8 mouse cellular contexts compared by ENCODE assay signal in genomic region chr9:119444738-119445429, GRCm38 (mm10). TPM values are rescaled to one million over a fixed set of nuclear protein-coding genes. Genes with fewer than 3 reads are reported as not detected.
A peak's percentile ranks its signal among the peaks of the same experiment; 100 is the strongest.
DNase-seq lines count a peak whose midpoint lies in the region; ATAC-seq and TF ChIP-seq lines count a peak whose summit lies in the region.

TSS of gene Exog (plus strand) at chr9:119444943.

- H3K79me2 ChIP-seq in CH12.LX (replicated peaks; ENCODE audit: control insufficient read depth, extremely low read depth, insufficient read depth, poor library complexity, severe bottlenecking): peaks cover 7% of the 10 kb centered on the region

- TF ChIP-seq POLR2A in CH12.LX (IDR thresholded peaks at IDR 0.05; ENCODE audit: low read depth, low read length): peak; percentile 90

- ATAC-seq in forebrain, embryonic 12.5 days (ENCODE audit: low FRiP score): peak; percentile 96
- peak; percentile 89 for ATAC-seq in liver, postnatal 0 days
- ATAC-seq in neural tube, embryonic 14.5 days (ENCODE audit: low read depth): peak; percentile 94

- no peaks in the 10 kb centered on the region for H3K9me3 ChIP-seq in CH12.LX (replicated peaks; ENCODE audit: low read length)
- no peaks in the 10 kb centered on the region for H3K9me3 ChIP-seq in forebrain, embryonic 12.5 days
- no peaks in the 10 kb centered on the region for H3K9me3 ChIP-seq in liver, postnatal 0 days (ENCODE audit: low read length)
- H3K9me3 ChIP-seq in neural tube, embryonic 14.5 days (ENCODE audit: control insufficient read depth, low read length): no peaks in the 10 kb centered on the region

- H3K4me3 ChIP-seq in CH12.LX (replicated peaks in 1 of 3; ENCODE audit: low read depth in 2 of 3, low read length in 2 of 3, poor library complexity in 1 of 3): peak within 1 kb of the TSS; percentile 75 to 90 (median 89)
- H3K4me3 ChIP-seq in forebrain, embryonic 12.5 days (replicated peaks): peak within 1 kb of the TSS; percentile 90
- H3K4me3 ChIP-seq in liver, postnatal 0 days (ENCODE audit: low read depth, low read length): peak within 1 kb of the TSS; percentile 81
- peak within 1 kb of the TSS; percentile 77 for H3K4me3 ChIP-seq in neural tube, embryonic 14.5 days (ENCODE audit: low read depth, low read length)

- H3K4me1 ChIP-seq in CH12.LX (ENCODE audit: control insufficient read depth in 1 of 2, insufficient read depth in 2 of 2): peaks cover 7 to 34% of the 10 kb centered on the region in 2 experiments
- peaks cover 11% of the 10 kb centered on the region for H3K4me1 ChIP-seq in forebrain, embryonic 12.5 days
- peaks cover 13% of the 10 kb centered on the region for H3K4me1 ChIP-seq in liver, postnatal 0 days (ENCODE audit: insufficient read depth)
- H3K4me1 ChIP-seq in neural tube, embryonic 14.5 days (ENCODE audit: control insufficient read depth, insufficient read depth, low read length): peaks cover 11% of the 10 kb centered on the region

- peak; percentile 97 for DNase-seq in CH12.LX (ENCODE audit: extremely low read depth)
- DNase-seq in c-Kit-positive CD71-positive TER-119-negative erythroid progenitor cells, embryonic 14.5 days (ENCODE audit: low read depth): peak; percentile 87
- DNase-seq in heart, postnatal 10 days: peak; percentile 98 to 99
- DNase-seq in large intestine, adult 2 months (ENCODE audit: low read depth, low spot score): peak; percentile 78
- peak; percentile 95 for DNase-seq in liver, postnatal 0 days
- DNase-seq in testis, postnatal 10 days (ENCODE audit: low spot score): peak; percentile 99

- H3K9ac ChIP-seq in CH12.LX (ENCODE audit: insufficient read depth, low read depth): peak within 1 kb of the TSS; percentile 69
- H3K9ac ChIP-seq in forebrain, embryonic 12.5 days: peak within 1 kb of the TSS; percentile 95
- H3K9ac ChIP-seq in liver, postnatal 0 days (replicated peaks): peak within 1 kb of the TSS; percentile 84
- peak within 1 kb of the TSS; percentile 86 for H3K9ac ChIP-seq in neural tube, embryonic 14.5 days (replicated peaks; ENCODE audit: low read depth, low read length)

- peak within 1 kb of the TSS; percentile 37; the same call in 1 of the 2 replicates for H3K27ac ChIP-seq in CH12.LX (ENCODE audit: insufficient read depth, low read depth)
- peak within 1 kb of the TSS; percentile 84 for H3K27ac ChIP-seq in forebrain, embryonic 12.5 days
- H3K27ac ChIP-seq in liver, postnatal 0 days (ENCODE audit: low read depth): peak within 1 kb of the TSS; percentile 73
- peak within 1 kb of the TSS; percentile 79 for H3K27ac ChIP-seq in neural tube, embryonic 14.5 days (ENCODE audit: low read depth, low read length)

- in situ Hi-C loops in CH12.LX (cut with MboI; ENCODE audit: low pct_ligation_motif_present, low pct_unique_long_range_greater_than_20kb, low sequenced_read_pairs): no loop called here

- peak; percentile 62 for TF ChIP-seq RAD21 in CH12.LX (IDR thresholded peaks at IDR 0.05; ENCODE audit: low read depth, low read length)

- dilution Hi-C loops in CH12.LX (cut with MboI; ENCODE audit: extremely low pct_ligation_motif_present, extremely low pct_unique_long_range_greater_than_20kb, low sequenced_read_pairs): no loop called here

- TF ChIP-seq CTCF in CH12.LX (conservative IDR thresholded peaks at IDR 0.05 in 1 of 2, IDR thresholded peaks at IDR 0.05 in 1 of 2; ENCODE audit: low read depth in 2 of 2, low read length in 2 of 2): peak; percentile 38 to 83; a peak in 3 of 4 replicates
- peak; percentile 81 for TF ChIP-seq CTCF in liver, postnatal 0 days (IDR thresholded peaks at IDR 0.05; ENCODE audit: low read depth)

- no peak for TF ChIP-seq EP300 in CH12.LX (IDR thresholded peaks at IDR 0.05; ENCODE audit: low read length)
- TF ChIP-seq EP300 in liver, postnatal 0 days (IDR thresholded peaks at IDR 0.05; ENCODE audit: low read depth): no peak

- H3K36me3 ChIP-seq in CH12.LX (replicated peaks in 1 of 2; ENCODE audit: control insufficient read depth in 1 of 2, insufficient read depth in 1 of 2, low read length in 1 of 2): peaks cover 23 to 31% of the 10 kb centered on the region in 2 experiments
- peaks cover 45% of the 10 kb centered on the region for H3K36me3 ChIP-seq in forebrain, embryonic 12.5 days (replicated peaks)
- H3K36me3 ChIP-seq in liver, postnatal 0 days (replicated peaks; ENCODE audit: insufficient read depth, low read length): peaks cover 17% of the 10 kb centered on the region
- peaks cover 16% of the 10 kb centered on the region for H3K36me3 ChIP-seq in neural tube, embryonic 14.5 days (ENCODE audit: control insufficient read depth, insufficient read depth, low read length)

- WGBS in forebrain, embryonic 12.5 days: under 1% methylated on average over 52 of the region's 52 CpGs
- 0% methylated on average over 52 of the region's 52 CpGs for WGBS in large intestine, adult 2 months
- under 1% methylated on average over 52 of the region's 52 CpGs for WGBS in liver, postnatal 0 days (ENCODE audit: insufficient replicate concordance)
- WGBS in neural tube, embryonic 14.5 days: under 1% methylated on average over 52 of the region's 52 CpGs

- no peaks in the 10 kb centered on the region for H3K27me3 ChIP-seq in CH12.LX (replicated peaks)
- no peaks in the 10 kb centered on the region for H3K27me3 ChIP-seq in forebrain, embryonic 12.5 days
- no peaks in the 10 kb centered on the region for H3K27me3 ChIP-seq in liver, postnatal 0 days (ENCODE audit: insufficient read depth, low read length)
- no peaks in the 10 kb centered on the region for H3K27me3 ChIP-seq in neural tube, embryonic 14.5 days (ENCODE audit: control insufficient read depth, insufficient read depth, low read length)

- H3K4me2 ChIP-seq in CH12.LX (ENCODE audit: insufficient read depth, low read depth, poor library complexity, severe bottlenecking): peak within 1 kb of the TSS; percentile 75
- H3K4me2 ChIP-seq in forebrain, embryonic 12.5 days: peak within 1 kb of the TSS; percentile 91
- peak within 1 kb of the TSS; percentile 96 for H3K4me2 ChIP-seq in liver, postnatal 0 days (ENCODE audit: low read depth, low read length)
- peak within 1 kb of the TSS; percentile 90 for H3K4me2 ChIP-seq in neural tube, embryonic 14.5 days (ENCODE audit: low read depth, low read length)

- intact Hi-C loops in heart, postnatal 10 days (cut with DNase I): no loop called here

TF ChIP-seq in CH12.LX, 34 proteins besides CTCF, POLR2A, EP300 and RAD21:
- TF ChIP-seq BHLHE40 (IDR thresholded peaks at IDR 0.05; ENCODE audit: low read depth, low read length) (peak; percentile 22; the same call in 1 of the 2 replicates), ZNF384 (IDR thresholded peaks at IDR 0.05; ENCODE audit: low read depth, low read length) (no peak), MEF2A (IDR thresholded peaks at IDR 0.05; ENCODE audit: borderline replicate concordance, low read depth, low read length) (peak; percentile 42; the same call in 1 of the 2 replicates), SIN3A (IDR thresholded peaks at IDR 0.05; ENCODE audit: low read length) (peak; percentile 59; the same call in 1 of the 2 replicates), TCF12 (IDR thresholded peaks at IDR 0.05; ENCODE audit: low read depth, low read length) (peak; percentile 64), KAT2A (IDR thresholded peaks at IDR 0.05; ENCODE audit: insufficient replicate concordance, low read length) (0 out of 2 replicates have a peak, but pooled peaks have one; percentile 28), NRF1 (IDR thresholded peaks at IDR 0.05; ENCODE audit: low read depth, low read length) (peak; percentile 97), ELF1 (IDR thresholded peaks at IDR 0.05; ENCODE audit: low read depth, low read length) (peak; percentile 72; the same call in 1 of the 2 replicates), TBP (conservative IDR thresholded peaks at IDR 0.05; ENCODE audit: low read depth, low read length) (0 out of 2 replicates have a peak, but pooled peaks have one; percentile 41), MAZ (IDR thresholded peaks at IDR 0.05; ENCODE audit: low read depth, low read length) (no peak; the same call in 1 of the 2 replicates), MYC (IDR thresholded peaks at IDR 0.05; ENCODE audit: low read depth, low read length) (peak; percentile 74; the same call in 1 of the 2 replicates), UBTF (IDR thresholded peaks at IDR 0.05; ENCODE audit: low read depth, low read length) (no peak), NELFE (IDR thresholded peaks at IDR 0.05; ENCODE audit: low read depth, low read length) (peak; percentile 94), SMC3 (IDR thresholded peaks at IDR 0.05; ENCODE audit: low read depth, low read length) (peak; percentile 45), MXI1 (IDR thresholded peaks at IDR 0.05; ENCODE audit: low read depth, low read length) (peak; percentile 63), ZKSCAN1 (IDR thresholded peaks at IDR 0.05; ENCODE audit: borderline replicate concordance, low read depth, low read length) (no peak), MAX (IDR thresholded peaks at IDR 0.05; ENCODE audit: low read length) (peak; percentile 64; the same call in 1 of the 2 replicates), ZMIZ1 (IDR thresholded peaks at IDR 0.05; ENCODE audit: low read depth, low read length) (peak; percentile 63; the same call in 1 of the 2 replicates), HCFC1 (IDR thresholded peaks at IDR 0.05; ENCODE audit: low read depth, low read length) (peak; percentile 75), IRF4 (IDR thresholded peaks at IDR 0.05; ENCODE audit: low read depth, low read length) (peak; percentile 47; the same call in 1 of the 2 replicates)

RNA-seq across cellular contexts. Expression of gene Exog, which starts in this region (rescaled TPM):
- total RNA-seq in CH12.LX (2012; rRNA removed) (6.6 and 8.1 TPM in 2 replicates), CH12.LX (2014; rRNA removed) (8.2 and 8.8 TPM in 2 replicates)
- polyA plus RNA-seq in CH12.LX (2012; ENCODE audit: insufficient read length, low read depth): 7.1 and 7.3 TPM in 2 replicates
- polyA plus RNA-seq in forebrain, embryonic 12.5 days (2016; fragmentation: Nextera tagmentation; extraction: Ambion mirVana): 45.8 and 47.3 TPM in 2 replicates
- 1 to 10 TPM; 2.8 to 4.4 TPM for total RNA-seq in heart, postnatal 10 days (2021)
- 3.2 and 4.0 TPM in 2 replicates for polyA plus RNA-seq in large intestine, adult 2 months (2012; rRNA removed)
- 3.0 and 3.8 TPM in 2 replicates for polyA plus RNA-seq in liver, postnatal 0 days (2015; fragmentation: Nextera tagmentation; extraction: Ambion mirVana)
- polyA plus RNA-seq in neural tube, embryonic 14.5 days (2014; fragmentation: Nextera tagmentation; extraction: Ambion mirVana): 58.2 and 59.0 TPM in 2 replicates

Comparison
In these comparisons a context has a peak if more than half of its experiments do, and no peak if none do; other contexts are left out.
1. Peak in every context shown above with its lines: DNase-seq, ATAC-seq, H3K4me3 ChIP-seq and H3K27ac ChIP-seq.